Mouse (Mus musculus) MEL (cell line): ENCODE results near the gene Zfp106. TPM values are rescaled to one million over a fixed set of nuclear protein-coding genes. Genes with fewer than 3 reads are reported as not detected.
A peak's percentile ranks its signal among the peaks of the same experiment; 100 is the strongest.

Source experiments
- DNase-seq: peaks from one replicate; pipeline ENCODE4 v3.0.0; 2011; ENCODE audit warnings: low read depth, low spot score
- H3K27ac ChIP-seq: 2 replicates; pipeline ENCODE4 v1.5.1; 2012; ENCODE audit warnings: low read depth, mild to moderate bottlenecking, control low read depth, low read length, moderate library complexity; ENCODE audit not compliant: control insufficient read depth
- H3K27me3 ChIP-seq, 2 experiments: fragments of 150-350 bp in 1 of 2; sonication (generic) in 1 of 2; 2 replicates each; pipeline ENCODE4 v1.6.1; 2012; ENCODE audit warnings: low read length in 2 of 2, mild to moderate bottlenecking in 2 of 2, improper control_type of control experiment in 1 of 2, moderate library complexity in 1 of 2; ENCODE audit not compliant: insufficient read depth in 2 of 2, control insufficient read depth in 1 of 2
- H3K36me3 ChIP-seq, 2 experiments: 2 replicates each; pipeline ENCODE4 v1.6.1; 2012 to 2014; ENCODE audit warnings: low read length in 2 of 2, improper control_type of control experiment in 1 of 2, inconsistent platforms in 1 of 2, mild to moderate bottlenecking in 1 of 2; ENCODE audit not compliant: insufficient read depth in 2 of 2, control insufficient read depth in 1 of 2
- H3K4me1 ChIP-seq, 2 experiments: fragments of 150-350 bp in 1 of 2; sonication (generic) in 1 of 2; 2 replicates each; pipeline ENCODE4 v1.6.1; 2012; ENCODE audit warnings: low read length in 2 of 2, improper control_type of control experiment in 1 of 2, mild to moderate bottlenecking in 1 of 2; ENCODE audit not compliant: insufficient read depth in 2 of 2, control insufficient read depth in 1 of 2
- H3K4me3 ChIP-seq, 2 experiments: fragments of 150-350 bp in 1 of 2; sonication (generic) in 1 of 2; 2 replicates each; pipeline ENCODE4 v1.5.1; 2012; ENCODE audit warnings: low read depth in 2 of 2, low read length in 2 of 2, mild to moderate bottlenecking in 2 of 2, moderate library complexity in 2 of 2, control low read depth in 1 of 2, improper control_type of control experiment in 1 of 2; ENCODE audit not compliant: control insufficient read depth in 1 of 2, insufficient read depth in 1 of 2
- H3K79me2 ChIP-seq: 2 replicates; pipeline ENCODE4 v1.6.1; 2012; ENCODE audit warnings: mild to moderate bottlenecking, low read length, moderate library complexity; ENCODE audit not compliant: control insufficient read depth, poor library complexity, insufficient read depth
- H3K9ac ChIP-seq: 2 replicates; pipeline ENCODE4 v1.6.1; 2012; ENCODE audit warnings: low read depth, mild to moderate bottlenecking, control low read depth, low read length, moderate library complexity; ENCODE audit not compliant: control insufficient read depth, poor library complexity, severe bottlenecking
- H3K9me3 ChIP-seq: fragments of 150-350 bp; sonication (generic); replicated peaks from 2 replicates; pipeline ENCODE4 v1.6.1; 2012; ENCODE audit warnings: mild to moderate bottlenecking, low read length, improper control_type of control experiment, moderate library complexity; ENCODE audit not compliant: insufficient read depth
- BHLHE40 ChIP-seq: IDR thresholded peaks from 2 replicates; pipeline ENCODE4 v1.6.1; 2012; ENCODE audit warnings: low read depth, mild to moderate bottlenecking, inconsistent platforms, low read length, improper control_type of control experiment, borderline replicate concordance
- CHD1 ChIP-seq: IDR thresholded peaks from 2 replicates; pipeline ENCODE4 v1.6.1; 2012; ENCODE audit warnings: low read depth, mild to moderate bottlenecking, inconsistent platforms, low read length, improper control_type of control experiment
- CHD2 ChIP-seq: IDR thresholded peaks from 2 replicates; pipeline ENCODE4 v1.6.1; 2011; ENCODE audit warnings: low read length, improper control_type of control experiment
- CTCF ChIP-seq, 3 experiments: IDR thresholded peaks in 2 of 3; conservative IDR thresholded peaks in 1 of 3; 2 replicates each; pipeline ENCODE4 v1.5.1; 2011 to 2012; ENCODE audit warnings: low read length in 3 of 3, low read depth in 2 of 3, mild to moderate bottlenecking in 2 of 3, improper control_type of control experiment in 1 of 3, inconsistent platforms in 1 of 3, mixed read lengths in 1 of 3, moderate library complexity in 1 of 3; ENCODE audit not compliant: control insufficient read depth in 1 of 3, insufficient read depth in 1 of 3, poor library complexity in 1 of 3, severe bottlenecking in 1 of 3
- E2F4 ChIP-seq: IDR thresholded peaks from 2 replicates; pipeline ENCODE4 v1.6.1; 2011; ENCODE audit warnings: low read depth, low read length, improper control_type of control experiment, borderline replicate concordance
- ELF1 ChIP-seq: IDR thresholded peaks from 2 replicates; pipeline ENCODE4 v1.6.1; 2014; ENCODE audit warnings: low read depth, mild to moderate bottlenecking, inconsistent platforms, low read length, improper control_type of control experiment, moderate library complexity
- GABPA ChIP-seq: IDR thresholded peaks from 2 replicates; pipeline ENCODE4 v1.6.1; 2012; ENCODE audit warnings: low read depth, mild to moderate bottlenecking, inconsistent platforms, low read length, improper control_type of control experiment, moderate library complexity
- GATA1 ChIP-seq: IDR thresholded peaks from 2 replicates; pipeline ENCODE4 v1.6.1; 2011; ENCODE audit warnings: low read depth, low read length, improper control_type of control experiment
- HCFC1 ChIP-seq: IDR thresholded peaks from 2 replicates; pipeline ENCODE4 v1.6.1; 2012; ENCODE audit warnings: low read depth, mild to moderate bottlenecking, inconsistent platforms, low read length, improper control_type of control experiment, moderate library complexity
- MAFK ChIP-seq: IDR thresholded peaks from 2 replicates; pipeline ENCODE4 v1.6.1; 2011; ENCODE audit warnings: low read depth, mild to moderate bottlenecking, low read length, improper control_type of control experiment, borderline replicate concordance
- MAX ChIP-seq: IDR thresholded peaks from 2 replicates; pipeline ENCODE4 v1.6.1; 2011; ENCODE audit warnings: low read length, improper control_type of control experiment
- MAZ ChIP-seq: IDR thresholded peaks from 2 replicates; pipeline ENCODE4 v1.6.1; 2012; ENCODE audit warnings: low read depth, mild to moderate bottlenecking, inconsistent platforms, low read length, improper control_type of control experiment
- MXI1 ChIP-seq: IDR thresholded peaks from 2 replicates; pipeline ENCODE4 v1.6.1; 2011; ENCODE audit warnings: mild to moderate bottlenecking, low read depth, low read length, improper control_type of control experiment
- MYB ChIP-seq: IDR thresholded peaks from 2 replicates; pipeline ENCODE4 v1.6.1; 2011; ENCODE audit warnings: mild to moderate bottlenecking, low read depth, low read length, improper control_type of control experiment
- NELFE ChIP-seq: IDR thresholded peaks from 2 replicates; pipeline ENCODE4 v1.6.1; 2011; ENCODE audit warnings: low read depth, low read length, improper control_type of control experiment
- NRF1 ChIP-seq: IDR thresholded peaks from 2 replicates; pipeline ENCODE4 v1.6.1; 2014; ENCODE audit warnings: low read depth, mild to moderate bottlenecking, inconsistent platforms, low read length, improper control_type of control experiment, moderate library complexity; ENCODE audit not compliant: poor library complexity, insufficient read depth, severe bottlenecking
- POLR2AphosphoS5 ChIP-seq: IDR thresholded peaks from 2 replicates; pipeline ENCODE4 v1.6.1; 2012; ENCODE audit warnings: low read depth, borderline replicate concordance, mild to moderate bottlenecking, inconsistent platforms, low read length, moderate library complexity, mixed read lengths
- RCOR1 ChIP-seq: IDR thresholded peaks from 2 replicates; pipeline ENCODE4 v1.6.1; 2012; ENCODE audit warnings: low read depth, mild to moderate bottlenecking, inconsistent platforms, low read length, improper control_type of control experiment
- TAL1 ChIP-seq: IDR thresholded peaks from 2 replicates; pipeline ENCODE4 v1.6.1; 2012; ENCODE audit warnings: mild to moderate bottlenecking, inconsistent platforms, low read length, moderate library complexity, mixed read lengths
- TCF12 ChIP-seq: IDR thresholded peaks from 2 replicates; pipeline ENCODE4 v1.6.1; 2014; ENCODE audit warnings: low read depth, mild to moderate bottlenecking, inconsistent platforms, low read length, improper control_type of control experiment, moderate library complexity
- USF1 ChIP-seq: IDR thresholded peaks from 2 replicates; pipeline ENCODE4 v1.6.1; 2014; ENCODE audit warnings: low read depth, mild to moderate bottlenecking, inconsistent platforms, low read length, improper control_type of control experiment, moderate library complexity
- USF2 ChIP-seq, 2 experiments: IDR thresholded peaks; 2 replicates each; pipeline ENCODE4 v1.6.1; 2011 to 2012; ENCODE audit warnings: improper control_type of control experiment in 2 of 2, low read length in 2 of 2, borderline replicate concordance in 1 of 2, inconsistent platforms in 1 of 2, low read depth in 1 of 2, mild to moderate bottlenecking in 1 of 2; ENCODE audit not compliant: insufficient read depth in 1 of 2
- ZKSCAN1 ChIP-seq: IDR thresholded peaks from 2 replicates; pipeline ENCODE4 v1.6.1; 2012; ENCODE audit warnings: low read depth, mild to moderate bottlenecking, inconsistent platforms, low read length, improper control_type of control experiment, moderate library complexity
- ZMIZ1 ChIP-seq: IDR thresholded peaks from 2 replicates; pipeline ENCODE4 v1.6.1; 2012; ENCODE audit warnings: low read depth, mild to moderate bottlenecking, inconsistent platforms, low read length, improper control_type of control experiment, moderate library complexity
- ZNF384 ChIP-seq: IDR thresholded peaks from 2 replicates; pipeline ENCODE4 v1.6.1; 2012; ENCODE audit warnings: low read depth, mild to moderate bottlenecking, inconsistent platforms, low read length, improper control_type of control experiment
- polyA plus RNA-seq, 2 experiments: library from polyadenylated mRNA; stranded (reverse) in 1 of 2; unstranded in 1 of 2; fragments of >175 nt in 1 of 2; fragments of >200 nt in 1 of 2; gene quantifications; 2 replicates each; pipeline versions ENCODE4 v1.2.1 to v1.2.4; 2012; ENCODE audit warnings: low replicate concordance in 2 of 2, low read depth in 1 of 2; ENCODE audit not compliant: insufficient read length in 2 of 2, insufficient read depth in 1 of 2, missing spikeins in 1 of 2
- total RNA-seq: library from RNA; depleted of rRNA; stranded (reverse); fragments of 300-350 nt; gene quantifications from 2 replicates; pipeline ENCODE4 v1.2.3, GENCODE M21; 2012

Gene Zfp106
- total and polyA plus RNA-seq, 3 experiments: 63.9 to 130 (median 80.6) TPM

- Histone ChIP-seq H3K79me2 (no peaks in the 10 kb centered on the region), H3K36me3 (no peaks in the 10 kb centered on the region), H3K9me3 (no peaks in the 10 kb centered on the region), H3K4me3 (no peak overlapping the region), H3K9ac (no peak overlapping the region), H3K27me3 (no peaks in the 10 kb centered on the region; a peak in 1 of 4 replicates), H3K4me1 (peaks cover 0 to 6% of the 10 kb centered on the region in 2 experiments; a peak in 1 of 4 replicates), H3K27ac (no peak overlapping the region)
- no peak for DNase-seq
- no peak for TF ChIP-seq ZNF384
- no peak for TF ChIP-seq BHLHE40
- no peak for TF ChIP-seq USF2 (IDR thresholded peaks at IDR 0.05; ENCODE audit: borderline replicate concordance in 1 of 2, insufficient read depth in 1 of 2, low read depth in 1 of 2, low read length in 2 of 2)
- TF ChIP-seq MAZ: no peak
- no peak for TF ChIP-seq GABPA
- TF ChIP-seq MYB: no peak
- no peak for TF ChIP-seq NELFE
- no peak for TF ChIP-seq ZMIZ1
- TF ChIP-seq HCFC1: no peak
- TF ChIP-seq NRF1: no peak
- TF ChIP-seq MAFK: no peak
- no peak for TF ChIP-seq CHD2
- TF ChIP-seq POLR2AphosphoS5: no peak
- TF ChIP-seq GATA1: no peak
- no peak for TF ChIP-seq CHD1
- no peak for TF ChIP-seq TAL1
Observed at GRCm38 (mm10) chr2:120484241-120484640, 79.4 kb downstream of the Zfp106 start.

GRCm38 (mm10) chr2:120482506-120483389 lies 80.9 kb downstream of the Zfp106 start:
- Histone ChIP-seq H3K4me1 (peaks cover 0 to 6% of the 10 kb centered on the region in 2 experiments; a peak in 1 of 4 replicates), H3K9ac (no peak overlapping the region), H3K4me3 (no peak overlapping the region), H3K27me3 (no peaks in the 10 kb centered on the region; a peak in 1 of 4 replicates), H3K36me3 (no peaks in the 10 kb centered on the region), H3K9me3 (no peaks in the 10 kb centered on the region), H3K79me2 (no peaks in the 10 kb centered on the region), H3K27ac (no peak overlapping the region)
- TF ChIP-seq USF1: no peak
- no peak for TF ChIP-seq MAX
- TF ChIP-seq CTCF (IDR thresholded peaks at IDR 0.05 in 2 of 3, conservative IDR thresholded peaks at IDR 0.05 in 1 of 3; ENCODE audit: control insufficient read depth in 1 of 3, insufficient read depth in 1 of 3, low read depth in 2 of 3, low read length in 3 of 3, poor library complexity in 1 of 3, severe bottlenecking in 1 of 3): no peak
- no peak for TF ChIP-seq MAZ
- no peak for TF ChIP-seq ELF1
- no peak; the same call in 1 of the 2 replicates for TF ChIP-seq MXI1
- TF ChIP-seq RCOR1: peak; percentile 86
- TF ChIP-seq NRF1: no peak
- no peak for TF ChIP-seq E2F4
- TF ChIP-seq HCFC1: no peak
- TF ChIP-seq MYB: no peak
- peak; percentile 66; the same call in 1 of the 2 replicates for TF ChIP-seq BHLHE40
- TF ChIP-seq TCF12: no peak
- TF ChIP-seq ZKSCAN1: no peak
- no peak for TF ChIP-seq CHD1
- DNase-seq: peak; percentile 20
